Mouse (Mus musculus) embryonic facial prominence, embryonic 15.5 days (tissue): ENCODE measurements at regions not wholly inside any gene's neighbourhood (a gene's known extent, or its start where the extent isn't known, plus 50 kb on each side); places are given as distances from the start of the nearest gene placed in this dataset.

Experiments
- ATAC-seq: fragments of 200-750 bp; cut with Nextera tagmentation; 2 replicates; pipeline ENCODE4 v1.8.0; 2017; ENCODE audit warnings: low read depth, moderate TSS enrichment; ENCODE audit not compliant: insufficient number of reproducible peaks, low FRiP score, low TSS enrichment
- H3K27ac ChIP-seq: fragments of 300-500 bp; sonication (generic); replicated peaks from 2 replicates; pipeline ENCODE4 v1.5.1; 2015; ENCODE audit warnings: mild to moderate bottlenecking, inconsistent platforms
- H3K27me3 ChIP-seq: fragments of 300-500 bp; sonication (generic); 2 replicates; pipeline ENCODE4 v1.6.1; 2015; ENCODE audit warnings: inconsistent platforms
- H3K36me3 ChIP-seq: fragments of 300-500 bp; sonication (generic); 2 replicates; pipeline ENCODE4 v1.6.1; 2015; ENCODE audit warnings: mild to moderate bottlenecking, inconsistent platforms
- H3K4me1 ChIP-seq: fragments of 300-500 bp; sonication (generic); 2 replicates; pipeline ENCODE4 v1.6.1; 2015; ENCODE audit warnings: inconsistent platforms
- H3K4me2 ChIP-seq: fragments of 300-500 bp; sonication (generic); replicated peaks from 2 replicates; pipeline ENCODE4 v1.6.1; 2015; ENCODE audit warnings: mild to moderate bottlenecking, inconsistent platforms
- H3K4me3 ChIP-seq: fragments of 300-500 bp; sonication (generic); replicated peaks from 2 replicates; pipeline ENCODE4 v1.5.1; 2015; ENCODE audit warnings: mild to moderate bottlenecking, inconsistent platforms
- H3K9ac ChIP-seq: fragments of 300-500 bp; sonication (generic); 2 replicates; pipeline ENCODE4 v1.6.1; 2015; ENCODE audit warnings: inconsistent platforms
- H3K9me3 ChIP-seq: fragments of 300-500 bp; sonication (generic); replicated peaks from 2 replicates; pipeline ENCODE4 v1.6.1; 2016; ENCODE audit warnings: inconsistent platforms
- WGBS: fragments of 180-500 bp; shearing (Covaris S2); methylation state at CpG from one replicate; pipeline ENCODE4 v1.1.7; 2015; 5-methylcytosine and 5-hydroxymethylcytosine counted together

DNA sequence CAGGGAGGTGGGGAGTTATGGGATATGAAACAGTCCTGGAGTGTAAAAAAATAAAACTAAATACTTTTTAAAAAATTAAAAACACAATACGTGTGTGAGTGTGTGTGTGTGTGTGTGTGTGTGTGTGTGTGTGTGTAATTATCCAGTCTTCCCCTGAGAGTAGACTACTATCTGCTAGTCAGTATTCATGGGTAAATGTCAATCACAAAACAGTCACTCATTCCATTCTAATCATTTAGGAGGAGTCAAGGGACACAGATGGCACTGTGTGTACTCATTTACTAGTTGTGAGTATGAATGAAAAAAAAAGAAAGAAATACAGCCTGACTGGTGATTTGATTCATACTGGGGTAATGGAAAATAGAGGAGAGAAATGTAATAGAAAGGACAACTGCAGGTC, 226.5 kb downstream of the Mpdz start:
- no peak overlapping the region for H3K4me2 ChIP-seq
- no peaks in the 10 kb centered on the region for H3K9me3 ChIP-seq
- no peak for ATAC-seq
- no peak overlapping the region for H3K9ac ChIP-seq
- H3K4me1 ChIP-seq = 0 out of 2 replicates have a peak, but pooled peaks cover 5% of the 10 kb centered on the region
- no peak overlapping the region for H3K27ac ChIP-seq
- no peaks in the 10 kb centered on the region for H3K27me3 ChIP-seq
- 82% methylated on average over 1 of the region's 1 CpGs for WGBS
- no peak overlapping the region for H3K4me3 ChIP-seq
- H3K36me3 ChIP-seq = no peaks in the 10 kb centered on the region

DNA sequence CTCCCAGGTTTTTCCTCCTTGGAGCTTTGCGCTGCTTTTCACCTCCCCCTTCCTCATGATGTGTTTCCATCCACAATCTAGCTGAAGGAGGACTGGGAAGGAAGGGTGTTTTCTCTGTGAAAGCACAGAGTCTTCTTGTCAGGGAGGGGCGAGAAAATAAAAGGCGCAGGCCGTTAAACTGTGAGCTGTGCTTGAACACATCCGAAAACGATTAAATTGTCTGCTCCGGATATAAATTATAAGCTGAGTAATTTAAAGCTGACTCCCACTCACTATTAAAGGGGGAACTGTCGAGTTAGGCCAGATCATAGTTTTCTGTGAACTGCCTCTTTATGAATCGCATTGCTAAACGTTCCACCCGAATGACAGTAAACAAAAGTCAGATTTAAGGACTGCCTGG, 224.6 kb downstream of the Mpdz start:
- no peaks in the 10 kb centered on the region for H3K9me3 ChIP-seq
- ATAC-seq = no peak
- H3K9ac ChIP-seq = no peak overlapping the region
- H3K4me1 ChIP-seq = peaks cover 8% of the 10 kb centered on the region; the same call in 1 of the 2 replicates
- H3K4me2 ChIP-seq = no peak overlapping the region
- 24% methylated on average over 11 of the region's 11 CpGs for WGBS
- no peaks in the 10 kb centered on the region for H3K27me3 ChIP-seq
- no peak overlapping the region for H3K4me3 ChIP-seq
- H3K36me3 ChIP-seq = no peaks in the 10 kb centered on the region
- no peak overlapping the region for H3K27ac ChIP-seq

DNA sequence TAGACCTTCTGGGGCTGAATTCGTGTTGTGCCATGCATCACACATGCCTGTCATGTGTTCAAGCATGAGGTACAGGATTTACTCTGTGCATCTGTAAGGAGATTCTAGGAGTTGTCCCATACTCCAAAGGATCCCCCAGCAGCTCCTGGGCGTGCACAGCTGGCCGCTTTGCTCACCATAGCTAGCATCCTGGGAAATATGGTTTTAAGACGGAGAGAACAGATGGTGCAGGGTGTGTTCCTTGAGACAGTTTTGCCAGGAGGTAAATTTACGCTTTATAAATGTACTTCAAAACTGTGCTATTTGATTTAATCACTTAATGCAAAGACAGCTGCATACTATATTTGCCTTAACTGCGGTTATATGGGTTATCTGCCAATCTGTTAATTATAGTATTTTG, 220.6 kb downstream of the Mpdz start:
- WGBS = 49% methylated on average over 6 of the region's 6 CpGs
- H3K4me1 ChIP-seq = peaks cover 8% of the 10 kb centered on the region; the same call in 1 of the 2 replicates
- H3K4me3 ChIP-seq = no peak overlapping the region
- H3K27ac ChIP-seq = no peak overlapping the region; the same call in 1 of the 2 replicates
- no peaks in the 10 kb centered on the region for H3K27me3 ChIP-seq
- ATAC-seq = no peak
- no peak overlapping the region for H3K9ac ChIP-seq
- no peaks in the 10 kb centered on the region for H3K9me3 ChIP-seq
- H3K4me2 ChIP-seq = no peak overlapping the region
- no peaks in the 10 kb centered on the region for H3K36me3 ChIP-seq

DNA sequence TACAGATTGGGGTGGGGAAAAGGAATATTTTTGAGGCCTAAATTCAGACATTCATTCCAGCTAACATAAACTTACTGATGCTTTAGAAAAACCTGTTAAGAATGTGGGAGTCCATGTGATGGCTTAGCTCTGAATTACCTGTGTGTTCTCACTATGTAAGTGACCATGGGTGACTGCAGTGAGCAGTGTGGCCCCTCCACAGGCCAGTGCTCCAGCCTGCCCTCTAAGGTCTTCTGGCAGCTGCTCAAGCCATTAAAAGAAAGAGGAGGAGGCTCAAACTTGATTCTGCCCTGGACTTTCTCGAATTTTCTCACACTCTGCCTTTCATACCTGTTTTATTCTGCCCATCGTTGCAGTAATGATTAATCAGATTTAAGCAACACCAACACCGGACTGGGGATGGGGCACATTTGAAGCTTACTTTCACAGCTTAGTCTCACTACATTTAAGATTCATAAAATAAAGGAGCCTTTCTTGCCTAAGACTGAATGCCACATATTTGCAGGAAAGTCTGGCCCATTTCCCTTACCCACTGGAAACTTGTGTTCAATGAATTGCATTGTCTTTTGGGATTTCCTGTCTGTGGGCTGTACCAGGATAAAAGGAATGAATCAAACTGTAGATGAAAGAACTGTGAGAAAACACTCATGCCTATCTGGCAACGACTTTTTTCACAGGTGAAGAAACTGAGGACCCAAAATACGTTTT, 220.0 kb downstream of the Mpdz start:
- H3K4me3 ChIP-seq = no peak overlapping the region
- peak overlapping the region; percentile 61; the same call in 1 of the 2 replicates for H3K27ac ChIP-seq
- no peaks in the 10 kb centered on the region for H3K27me3 ChIP-seq
- H3K36me3 ChIP-seq = no peaks in the 10 kb centered on the region
- H3K9ac ChIP-seq = no peak overlapping the region
- ATAC-seq = no peak
- 43% methylated on average over 5 of the region's 5 CpGs for WGBS
- H3K4me1 ChIP-seq = peaks cover 8% of the 10 kb centered on the region; the same call in 1 of the 2 replicates
- H3K4me2 ChIP-seq = no peak overlapping the region
- H3K9me3 ChIP-seq = no peaks in the 10 kb centered on the region
